35 mouse cellular contexts compared by ENCODE assay signal in the genomic region with DNA sequence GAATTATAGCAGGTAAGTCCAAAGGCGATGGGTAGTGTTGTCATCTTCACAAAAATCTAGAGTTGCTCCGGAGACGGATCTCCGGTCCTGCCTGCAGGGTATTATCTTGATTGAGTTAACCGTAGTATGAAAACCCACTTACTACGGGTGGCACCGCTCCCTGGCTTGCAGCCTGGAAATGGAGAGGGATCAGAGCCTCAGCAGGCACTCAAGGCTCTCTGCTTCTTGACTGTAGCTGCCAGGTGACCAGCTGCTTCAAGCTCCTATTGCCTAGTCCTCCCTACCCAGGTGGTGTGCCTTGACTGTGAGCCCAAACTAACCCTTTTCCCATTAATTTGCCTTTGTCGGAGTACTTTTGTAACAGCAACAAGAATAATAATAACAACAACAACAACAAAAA. TPM values are rescaled to one million over a fixed set of nuclear protein-coding genes. Genes with fewer than 3 reads are reported as not detected.
DNase-seq lines count a peak whose midpoint lies in the region; ATAC-seq lines count a peak whose summit lies in the region.
"Had no signal": no experiment of that assay in that cellular context is flagged by ENCODE, and none has a peak within 500 bp of the region (broad histone marks: within the 10 kb centered on the region; RNA-seq: fewer than 3 reads in every experiment).

No protein-coding gene starts in this region.

- no peak overlapping the region for H3K27ac ChIP-seq in kidney, embryonic 16.5 days (ENCODE audit: low read length)
- H3K27ac ChIP-seq: embryonic facial prominence, embryonic 13.5 days; forebrain, embryonic 10.5 days; hindbrain, embryonic 13.5 days; left cerebral cortex, adult 2 months; limb, embryonic 13.5 days; lung, embryonic 15.5 days; midbrain, embryonic 12.5 days; neural tube, embryonic 12.5 days had no signal

- H3K27me3 ChIP-seq in kidney, embryonic 16.5 days (ENCODE audit: insufficient read depth, low read length), result no peaks in the 10 kb centered on the region
- H3K27me3 ChIP-seq: embryonic facial prominence, embryonic 13.5 days; heart, embryonic 12.5 days; hindbrain, embryonic 13.5 days; limb, embryonic 13.5 days; lung, embryonic 15.5 days; midbrain, embryonic 12.5 days; neural tube, embryonic 12.5 days had no signal

- no peaks in the 10 kb centered on the region for H3K9me3 ChIP-seq in kidney, embryonic 16.5 days (ENCODE audit: low read length)
- H3K9me3 ChIP-seq: embryonic facial prominence, embryonic 13.5 days; forebrain, embryonic 10.5 days; heart, embryonic 12.5 days; hindbrain, embryonic 13.5 days; limb, embryonic 13.5 days; lung, embryonic 15.5 days; megakaryocyte, embryonic 14.5 days; midbrain, embryonic 12.5 days; neural tube, embryonic 12.5 days had no signal

- H3K4me3 ChIP-seq in kidney, embryonic 16.5 days (ENCODE audit: low read length), result no peak overlapping the region
- H3K4me3 ChIP-seq: embryonic facial prominence, embryonic 13.5 days; forebrain, embryonic 10.5 days; heart, embryonic 12.5 days; hindbrain, embryonic 13.5 days; left cerebral cortex, adult 2 months; limb, embryonic 13.5 days; lung, embryonic 15.5 days; megakaryocyte, embryonic 14.5 days; midbrain, embryonic 12.5 days; myocyte; neural tube, embryonic 12.5 days had no signal

- no peaks in the 10 kb centered on the region for H3K4me1 ChIP-seq in kidney, embryonic 16.5 days (ENCODE audit: insufficient read depth, low read length)
- H3K4me1 ChIP-seq: embryonic facial prominence, embryonic 13.5 days; heart, embryonic 12.5 days; limb, embryonic 13.5 days; neural tube, embryonic 12.5 days had no signal

- peak; percentile 14 for DNase-seq in gastrocnemius, postnatal 10 days
- DNase-seq in gastrocnemius, postnatal 25 days, result no peak
- peak; percentile 58 for DNase-seq in cerebellum, adult 11-12 months
- DNase-seq in cerebellum, adult 9-10 months, result peak; percentile 58
- peak; percentile 52 to 54 for DNase-seq in cerebellum, postnatal 36 days
- DNase-seq in right cerebral cortex, postnatal 14 days, result no peak
- DNase-seq in Muller cell, postnatal 12 days (ENCODE audit: inconsistent ontology term), result no peak
- DNase-seq: adrenal gland, adult 8-10 months; heart, adult 11 months; heart, postnatal 4 days; kidney, adult 9 months; kidney, postnatal 14 days; layer of hippocampus, adult 9-11 months; lung, postnatal 4 days; right cerebral cortex, adult 18-20 months; right cerebral cortex, postnatal 4 days; thymus, adult 2 months; thymus, postnatal 4 days had no signal

- H3K9ac ChIP-seq in kidney, embryonic 16.5 days (replicated peaks; ENCODE audit: low read length), result no peak overlapping the region
- H3K9ac ChIP-seq: embryonic facial prominence, embryonic 13.5 days; heart, embryonic 12.5 days; hindbrain, embryonic 13.5 days; limb, embryonic 13.5 days; lung, embryonic 15.5 days; midbrain, embryonic 12.5 days; neural tube, embryonic 12.5 days had no signal

- WGBS in kidney, embryonic 16.5 days, result 83% methylated on average over 8 of the region's 8 CpGs

- no peaks in the 10 kb centered on the region for H3K36me3 ChIP-seq in kidney, embryonic 16.5 days (ENCODE audit: insufficient read depth, low read length)
- H3K36me3 ChIP-seq: embryonic facial prominence, embryonic 13.5 days; forebrain, embryonic 10.5 days; heart, embryonic 12.5 days; hindbrain, embryonic 13.5 days; limb, embryonic 13.5 days; lung, embryonic 15.5 days; midbrain, embryonic 12.5 days; neural tube, embryonic 12.5 days had no signal

- no peak overlapping the region for H3K4me2 ChIP-seq in kidney, embryonic 16.5 days (replicated peaks; ENCODE audit: low read depth, low read length)
- H3K4me2 ChIP-seq: embryonic facial prominence, embryonic 13.5 days; heart, embryonic 12.5 days; hindbrain, embryonic 13.5 days; limb, embryonic 13.5 days; liver, embryonic 11.5 days; lung, embryonic 15.5 days; midbrain, embryonic 12.5 days; neural tube, embryonic 12.5 days had no signal

- ATAC-seq in kidney, embryonic 16.5 days (ENCODE audit: low FRiP score, low TSS enrichment), result no peak
- ATAC-seq: activated CD4-positive, CD25-positive, alpha-beta regulatory T cell, adult 4 months; CD4-positive, CD25-positive, alpha-beta regulatory T cell, adult 4 months; forebrain, embryonic 16.5 days; intestine, postnatal 0 days had no signal

RNA-seq across cellular contexts. Expression of a gene that starts 4.8 kb away (rescaled TPM):
- 100 to 1,000 TPM; 461 to 588 TPM for total RNA-seq in gastrocnemius, postnatal 10 days (2021)
- 100 to 1,000 TPM; 557 to 642 TPM for total RNA-seq in gastrocnemius, postnatal 25 days (2021)
- 44.3 and 45.2 TPM in 2 replicates for polyA plus RNA-seq in kidney, embryonic 16.5 days (2015; fragmentation: Nextera tagmentation; extraction: Ambion mirVana)

RNA-seq across cellular contexts. Expression of a gene that starts 26.4 kb away (rescaled TPM):
- total RNA-seq in gastrocnemius, postnatal 10 days (2021), result 10 to 100 TPM; 20.9 to 27.9 TPM
- 10 to 100 TPM; 10.6 to 12.5 TPM for total RNA-seq in gastrocnemius, postnatal 25 days (2021)
- polyA plus RNA-seq in kidney, embryonic 16.5 days (2015; fragmentation: Nextera tagmentation; extraction: Ambion mirVana), result 161 and 170 TPM in 2 replicates

RNA-seq across cellular contexts. Expression of a gene that starts 26.7 kb away (rescaled TPM):
- total RNA-seq in gastrocnemius, postnatal 10 days (2021), result 1 to 10 TPM; 3.7 to 4.5 TPM
- total RNA-seq in gastrocnemius, postnatal 25 days (2021), result under 1 TPM; 0.43 to 0.62 TPM
- 43.2 and 49.1 TPM in 2 replicates for polyA plus RNA-seq in kidney, embryonic 16.5 days (2015; fragmentation: Nextera tagmentation; extraction: Ambion mirVana)

Comparison
In these comparisons a context has a peak if more than half of its experiments do, and no peak if none do; other contexts are left out.
1. DNase-seq: peak in gastrocnemius, postnatal 10 days (single experiment), cerebellum, adult 11-12 months (single experiment), cerebellum, adult 9-10 months (single experiment) and cerebellum, postnatal 36 days (2 of 2); none in gastrocnemius, postnatal 25 days (single experiment), right cerebral cortex, postnatal 14 days (single experiment) and Muller cell, postnatal 12 days (single experiment).